Mouse (Mus musculus) natural killer cell, adult 2 months (primary cell): ENCODE measurements around the gene Ubtd2.

Experiments
- DNase-seq, 2 experiments: peaks; one replicate each; pipeline ENCODE4 v3.0.0; 2022; ENCODE audit warnings: low spot score in 2 of 2

The Ubtd2 gene

DNA sequence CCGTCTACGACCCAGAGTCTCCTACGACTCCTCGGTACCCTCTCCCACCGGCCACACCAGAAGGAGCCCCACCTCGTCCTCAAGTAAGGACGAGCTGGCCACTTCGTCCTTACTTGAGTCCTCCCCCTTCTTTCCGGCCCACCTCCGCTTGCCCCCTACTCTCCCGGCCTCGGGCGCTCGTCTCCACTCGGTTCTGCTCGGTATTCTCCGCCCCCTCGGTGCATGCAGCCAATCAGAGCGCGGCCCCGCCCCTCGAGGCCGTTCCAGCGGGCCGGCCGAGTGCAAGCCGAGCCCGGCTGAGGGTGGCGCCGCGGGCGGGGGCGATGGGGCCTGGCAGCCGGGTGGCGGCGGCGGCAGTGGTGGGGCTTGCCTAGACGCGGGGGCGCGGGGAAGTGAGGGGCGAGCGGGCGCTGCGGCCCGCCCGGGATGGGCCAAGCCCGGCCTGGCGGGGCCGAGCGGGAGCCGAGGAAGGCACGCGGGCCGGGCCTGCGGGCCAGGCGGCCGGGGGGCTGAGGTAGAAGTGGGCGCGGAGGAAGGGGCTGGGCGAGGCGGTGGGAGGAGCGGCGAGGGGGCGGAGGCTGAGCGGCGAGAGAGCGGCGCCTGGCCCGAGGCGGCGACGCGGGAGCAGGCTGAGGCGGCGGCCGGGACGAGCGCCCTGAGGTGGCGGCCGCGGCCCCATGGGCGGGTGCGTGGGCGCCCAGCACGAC is at the start of gene Ubtd2:
TSS of gene Ubtd2 (plus strand) at position 571 of the 707 bp plus-strand sequence.
- peak; percentile 87 to 91 for DNase-seq

DNA sequence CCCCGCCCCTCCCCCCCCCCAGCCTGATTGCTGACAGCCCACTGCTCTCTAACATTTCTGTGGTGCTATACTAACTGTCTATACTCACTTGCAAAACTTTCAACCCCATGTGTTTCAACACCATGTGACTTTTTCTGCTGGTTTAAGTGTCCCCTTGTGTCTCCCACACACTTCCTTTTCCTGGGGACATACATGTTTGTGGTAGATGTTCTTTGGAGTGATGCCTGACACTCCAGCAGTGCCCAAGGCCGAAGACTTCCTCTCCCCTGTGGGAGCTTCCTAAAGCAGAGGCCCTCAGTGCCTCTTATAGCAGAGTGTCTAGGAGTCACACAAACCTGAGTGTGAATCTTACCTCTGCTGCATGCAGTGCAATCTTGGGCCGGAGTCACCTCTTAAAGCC is 47.3 kb upstream of the Ubtd2 start:
- DNase-seq: no peak

DNA sequence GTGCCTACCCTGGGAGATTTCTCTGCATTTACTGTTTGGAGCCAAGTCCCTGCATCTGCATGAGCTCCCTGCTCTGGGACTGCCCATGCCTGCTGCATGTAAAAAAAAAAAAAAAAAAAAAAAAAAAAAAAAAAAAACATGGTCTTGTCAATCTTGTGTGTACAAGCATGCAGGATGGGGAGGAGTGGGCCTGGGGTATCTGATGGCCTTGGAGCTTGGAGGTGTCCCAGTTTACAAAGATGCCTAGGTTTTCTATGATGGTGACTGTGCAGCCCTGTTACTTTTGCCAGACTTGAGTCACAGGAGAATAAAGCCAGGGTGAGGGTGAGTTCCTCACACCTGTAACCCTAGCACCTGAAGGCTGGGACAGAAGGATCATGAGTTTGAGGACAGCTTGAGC is 46.1 kb upstream of the Ubtd2 start:
- DNase-seq: no peak

DNA sequence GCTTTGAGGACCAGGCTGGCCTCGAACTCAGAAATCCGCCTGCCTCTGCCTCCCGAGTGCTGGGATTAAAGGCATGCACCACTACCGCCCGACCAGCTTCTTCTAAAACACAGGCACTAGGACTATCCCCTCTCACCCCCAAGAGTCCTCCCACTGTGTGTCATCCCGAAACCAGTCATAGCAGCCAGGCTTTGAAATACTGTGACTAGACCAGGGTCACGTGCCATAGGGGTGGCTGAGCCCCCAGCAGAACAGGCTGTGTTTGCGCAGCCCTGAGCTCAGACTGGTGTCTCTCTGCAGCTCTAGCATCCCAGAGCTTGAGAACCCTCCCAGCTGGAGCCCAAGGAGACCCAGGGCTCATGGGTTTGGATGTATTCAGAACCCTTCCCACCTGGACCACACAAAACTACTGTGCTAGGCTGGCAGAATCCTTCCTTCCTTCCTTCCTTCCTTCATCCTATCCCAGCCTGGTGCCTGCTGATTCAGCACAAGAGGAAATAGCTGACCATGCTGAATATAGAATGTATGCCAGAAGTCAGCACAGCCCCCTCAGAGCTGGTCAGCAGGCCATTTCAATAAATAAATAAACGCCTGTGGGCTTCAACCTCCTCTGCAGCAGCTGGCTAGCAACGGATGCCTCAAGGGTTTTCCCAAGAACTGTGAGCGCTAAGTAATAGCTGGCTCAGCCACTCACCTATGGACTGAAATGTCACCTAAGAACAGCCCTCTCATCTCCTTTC is 45.2 kb upstream of the Ubtd2 start:
- no peak for DNase-seq

DNA sequence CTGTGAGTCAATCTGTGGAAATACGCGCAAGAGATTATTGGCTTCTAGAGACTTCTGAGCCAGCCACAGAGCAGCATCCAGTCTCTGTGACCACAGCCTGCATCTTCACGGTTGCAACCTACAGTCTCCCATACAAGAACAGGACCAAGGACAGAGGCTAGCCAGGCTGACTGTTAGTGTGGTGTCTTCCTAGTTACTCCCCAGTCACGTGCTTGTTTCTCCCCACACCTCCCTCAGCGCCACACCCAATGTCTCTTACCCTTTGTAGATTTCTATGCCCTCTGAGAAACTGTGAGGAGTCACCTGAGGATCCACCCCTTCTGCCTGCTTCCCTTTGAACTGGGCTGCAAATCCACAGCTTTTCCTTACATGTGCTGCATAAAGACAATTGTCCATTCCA is 35.2 kb upstream of the Ubtd2 start:
- no peak for DNase-seq

DNA sequence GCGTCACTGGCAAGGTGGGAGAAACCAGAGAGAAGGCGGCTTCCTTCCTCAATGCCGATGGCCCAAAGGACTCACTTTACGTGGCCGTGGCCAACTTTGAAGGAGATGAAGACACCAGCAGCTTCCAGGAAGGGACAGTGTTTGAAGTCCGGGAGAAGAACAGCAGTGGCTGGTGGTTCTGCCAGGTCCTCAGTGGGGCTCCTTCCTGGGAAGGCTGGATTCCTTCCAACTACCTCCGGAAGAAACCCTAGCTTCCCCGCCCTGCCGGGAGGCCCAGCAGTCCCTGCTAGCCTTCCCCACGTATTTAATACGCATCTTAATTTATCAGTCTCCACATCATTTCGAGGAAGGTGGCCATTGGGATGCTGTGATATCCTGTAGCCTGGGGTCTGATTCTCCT is 31.9 kb upstream of the Ubtd2 start:
- DNase-seq: no peak

DNA sequence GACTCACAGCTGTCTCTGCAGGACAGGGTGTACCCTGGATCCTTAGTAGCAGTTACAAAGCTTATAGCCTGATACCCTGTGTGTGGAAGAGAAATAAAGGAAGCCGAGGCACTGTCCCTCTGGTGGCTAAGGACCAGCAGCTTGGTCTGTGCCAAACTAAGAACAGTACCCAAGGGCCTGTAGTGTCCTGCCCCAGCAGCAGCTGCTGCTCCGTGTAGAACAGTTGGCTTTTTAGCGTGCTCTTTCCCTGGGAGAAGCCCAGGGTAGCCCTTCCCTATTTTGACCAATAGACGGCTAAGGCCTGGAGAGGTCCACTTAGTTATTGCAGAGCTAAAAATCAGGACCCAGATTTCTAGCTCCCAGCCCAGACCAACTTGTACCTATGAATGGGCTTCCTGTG is 30.6 kb upstream of the Ubtd2 start:
- no peak for DNase-seq

DNA sequence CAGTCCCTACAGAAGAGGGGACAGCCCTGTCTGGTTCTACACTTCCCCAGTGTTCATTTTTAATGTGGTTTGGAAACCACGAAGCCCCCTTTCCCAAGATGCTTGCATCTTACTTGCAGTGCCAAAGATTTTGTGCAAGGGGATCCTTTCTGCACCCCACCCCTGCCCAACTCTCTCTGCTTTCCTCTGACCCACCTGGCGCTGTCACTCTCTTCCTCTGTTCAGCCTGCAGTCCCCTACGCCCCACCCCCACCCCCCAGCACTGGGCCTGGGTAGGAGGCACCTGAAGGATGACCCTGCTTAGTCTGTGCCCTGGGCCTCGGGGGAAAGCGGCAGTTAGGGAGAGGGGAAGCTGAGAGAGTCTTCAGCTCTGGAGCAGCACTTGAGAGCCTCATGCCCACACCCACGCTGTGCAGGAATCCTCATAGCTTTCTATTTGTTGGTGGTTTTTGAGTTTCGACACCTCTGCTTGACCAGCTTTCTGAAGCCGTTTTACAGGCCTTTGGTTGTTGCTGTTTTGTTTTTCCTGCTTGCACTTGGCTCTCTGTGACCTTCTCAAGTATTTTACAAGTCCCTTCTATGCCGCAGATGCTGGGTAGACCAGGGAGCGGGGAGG is 30.0 kb upstream of the Ubtd2 start:
- DNase-seq: peak; percentile 11 to 49

DNA sequence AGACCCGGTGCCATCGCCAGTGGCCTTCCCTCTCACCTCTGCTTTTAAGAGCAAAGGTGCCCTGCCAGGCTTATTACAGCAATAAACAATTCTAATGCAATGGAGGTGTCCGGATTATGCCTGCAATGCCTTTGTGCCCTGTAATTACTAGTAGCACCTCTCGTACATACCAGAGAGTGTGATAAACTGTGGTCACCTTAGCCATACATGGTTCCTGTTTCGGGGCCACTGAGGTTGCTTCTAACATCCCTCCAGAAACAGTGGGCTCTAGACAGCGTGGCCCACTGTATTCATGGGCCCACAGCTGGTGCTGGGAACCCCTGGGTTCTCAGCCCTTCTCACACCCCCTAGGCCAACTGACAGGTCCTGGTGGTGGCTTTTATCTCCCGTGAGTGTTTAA is 27.6 kb upstream of the Ubtd2 start:
- DNase-seq: peak; percentile 33 to 53

DNA sequence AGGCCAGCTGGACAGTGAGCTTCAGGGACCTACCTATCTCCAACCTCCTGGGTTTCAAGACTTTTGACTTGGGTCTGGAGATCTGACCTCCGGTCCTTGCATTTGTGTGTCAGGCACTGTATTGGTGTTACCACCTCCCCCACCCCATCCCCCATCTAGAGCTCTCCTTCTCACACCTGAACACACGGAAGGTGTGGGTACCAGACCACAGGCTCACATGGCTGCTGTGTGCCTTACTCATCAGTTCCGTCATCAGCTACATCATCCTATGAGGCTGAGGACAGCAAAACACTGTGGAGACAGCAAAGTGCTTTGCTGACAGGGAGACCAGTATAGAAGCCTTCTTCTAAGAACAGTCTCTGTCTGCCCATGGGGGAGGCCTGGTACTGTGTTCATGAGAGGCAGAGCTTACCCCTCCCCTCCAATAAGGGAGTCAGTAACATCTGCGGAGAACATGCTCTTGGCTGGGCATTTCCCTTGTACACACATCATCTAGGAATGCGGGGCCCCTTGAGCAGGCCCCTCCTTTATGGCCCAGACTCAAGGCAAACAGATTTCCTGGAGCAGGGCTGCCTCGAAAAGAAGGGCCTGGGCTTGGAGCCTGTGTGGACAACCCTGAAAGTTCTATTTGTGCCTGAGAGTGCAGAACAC is 19.6 kb upstream of the Ubtd2 start:
- DNase-seq: peak; percentile 17 to 26

DNA sequence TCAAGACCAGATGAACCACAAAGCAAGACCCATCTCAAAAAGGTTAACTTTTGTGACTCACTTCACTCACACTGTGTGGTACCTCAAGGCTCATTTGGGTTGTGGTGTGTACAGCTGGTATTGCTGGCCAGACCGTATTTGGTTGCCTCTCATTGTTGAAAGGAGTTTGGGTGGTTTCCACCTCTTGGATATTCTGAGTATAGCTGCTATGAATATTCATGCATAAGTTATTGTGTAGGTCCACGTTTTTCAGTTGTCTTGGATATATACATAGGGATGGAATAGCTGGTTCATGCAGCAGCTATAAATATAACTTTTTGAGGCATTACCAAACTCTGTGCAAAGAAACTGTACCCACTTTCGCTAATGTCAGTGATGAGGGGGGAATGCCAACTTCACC is 12.6 kb upstream of the Ubtd2 start:
- DNase-seq: no peak

DNA sequence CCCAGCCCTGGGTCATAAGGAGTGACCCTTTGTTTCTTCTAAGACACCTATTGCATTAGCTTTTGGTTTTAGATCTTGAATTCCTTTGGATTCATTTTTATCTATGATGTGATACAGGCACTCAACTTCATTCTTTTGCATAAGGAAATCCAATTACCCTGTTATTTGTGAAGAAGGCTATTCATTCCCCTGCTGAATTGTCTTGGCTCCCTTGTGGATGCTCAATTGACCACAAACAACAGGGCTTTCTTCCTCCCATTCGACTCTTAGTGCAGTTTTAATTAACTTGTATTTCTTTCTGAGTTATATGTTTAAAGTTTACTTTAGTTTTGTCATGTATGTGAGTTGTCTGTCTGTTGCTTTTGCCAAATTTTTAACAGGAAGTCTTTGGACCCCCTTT is 10.9 kb upstream of the Ubtd2 start:
- DNase-seq: no peak

DNA sequence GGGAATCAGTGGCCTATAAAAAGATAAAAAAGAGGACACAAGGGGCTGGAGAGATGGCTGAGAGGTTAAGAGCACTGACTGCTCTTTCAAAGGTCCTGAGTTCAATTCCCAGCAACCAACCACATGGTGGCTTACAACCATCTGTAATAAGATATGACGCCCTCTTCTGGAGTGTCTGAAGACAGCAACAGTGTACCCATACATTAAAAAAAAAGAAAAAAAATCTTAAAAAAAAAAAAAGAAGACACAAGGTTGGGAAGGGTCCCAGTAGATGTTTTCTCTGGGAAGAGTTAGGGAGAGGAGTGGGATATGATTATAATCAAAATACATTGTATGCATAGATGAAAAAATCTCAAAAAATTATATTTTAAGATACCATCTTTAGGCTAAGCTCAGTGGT is 10.0 kb upstream of the Ubtd2 start:
- no peak for DNase-seq

DNA sequence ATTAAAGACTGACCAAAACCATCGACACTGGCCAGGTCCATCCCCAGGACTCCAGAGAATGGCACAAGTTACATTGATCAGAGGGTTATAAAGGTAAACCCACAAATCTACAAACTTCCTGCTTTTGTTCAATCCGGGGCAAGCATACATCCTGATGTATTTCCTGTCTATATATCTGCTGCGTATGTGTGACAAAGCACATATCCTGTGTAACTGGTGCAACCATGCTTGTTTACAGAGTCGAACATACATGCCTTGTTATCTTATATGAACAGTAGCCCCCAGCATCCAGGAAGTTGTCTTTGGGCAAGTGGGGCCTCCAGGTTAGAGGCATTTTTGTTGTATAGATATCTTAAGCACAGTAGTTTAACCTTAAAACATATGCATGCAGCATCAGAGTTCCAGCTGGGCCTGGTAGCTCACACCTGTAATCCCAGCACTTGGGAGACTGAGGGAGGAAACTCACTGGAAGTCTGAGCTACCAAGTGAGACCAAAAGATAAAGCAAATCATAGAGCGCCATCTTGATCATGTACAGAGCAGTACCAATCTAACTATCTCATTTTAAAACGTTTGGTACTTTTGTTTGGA is 9.4 kb upstream of the Ubtd2 start:
- DNase-seq: peak in 1 of 2 experiments; percentile 25

DNA sequence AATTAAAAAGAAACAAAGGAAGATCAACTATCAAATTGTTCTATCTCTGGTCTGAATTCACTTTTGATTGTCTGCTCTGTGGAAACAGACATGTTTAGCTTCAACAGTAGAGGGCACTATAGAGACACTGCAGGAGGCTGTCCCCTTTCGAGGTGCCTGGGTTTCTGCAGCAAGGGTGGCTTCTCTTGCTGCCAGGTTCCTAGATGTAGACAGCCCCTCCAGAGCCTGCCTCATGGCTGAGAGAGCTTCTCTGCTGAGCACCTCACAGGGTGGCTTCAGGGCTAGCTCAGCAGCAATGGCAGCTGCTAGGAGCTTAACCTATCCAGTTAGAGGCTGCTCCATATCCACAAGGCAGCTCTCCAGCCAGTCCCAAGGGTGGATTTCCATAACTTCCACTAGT is 5.0 kb upstream of the Ubtd2 start:
- peak; percentile 38 to 55 for DNase-seq

DNA sequence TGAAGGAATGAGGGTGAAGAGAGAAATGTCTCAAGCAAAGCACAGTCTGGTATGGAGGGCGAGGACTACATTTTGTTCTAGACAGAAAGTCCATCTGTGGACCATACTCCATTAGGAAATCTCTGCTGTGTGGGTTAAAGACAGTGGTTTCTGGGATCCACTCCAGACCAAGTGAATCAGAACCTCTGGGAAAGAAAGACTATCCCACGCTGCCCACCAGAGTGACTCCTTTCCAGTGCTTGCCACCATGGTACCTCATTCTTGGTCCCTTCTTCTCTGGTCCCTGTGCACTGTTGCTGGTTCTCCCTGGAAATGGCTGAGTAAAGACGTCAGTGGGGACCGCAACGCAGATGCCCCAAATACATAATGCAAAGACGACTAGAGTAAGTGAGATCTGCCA is 3.9 kb upstream of the Ubtd2 start:
- DNase-seq: no peak

DNA sequence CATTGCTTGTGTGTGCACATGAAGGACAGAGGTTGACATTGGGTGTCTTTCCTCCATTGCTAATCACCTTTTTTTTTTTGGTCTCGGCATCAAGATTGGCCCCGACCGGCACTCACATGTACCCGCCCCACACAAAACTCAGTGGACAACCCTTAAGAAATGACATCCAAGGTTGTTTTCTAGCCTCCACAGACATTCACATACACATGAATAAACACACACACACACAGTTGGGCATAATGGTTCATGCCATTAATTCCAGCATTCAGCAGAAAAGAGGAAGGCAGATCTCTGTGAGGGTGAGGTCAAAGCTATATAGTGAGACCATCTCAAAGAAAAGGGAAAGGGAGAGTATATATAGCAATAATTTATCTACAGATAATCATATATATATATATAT is 2.4 kb upstream of the Ubtd2 start:
- no peak for DNase-seq

DNA sequence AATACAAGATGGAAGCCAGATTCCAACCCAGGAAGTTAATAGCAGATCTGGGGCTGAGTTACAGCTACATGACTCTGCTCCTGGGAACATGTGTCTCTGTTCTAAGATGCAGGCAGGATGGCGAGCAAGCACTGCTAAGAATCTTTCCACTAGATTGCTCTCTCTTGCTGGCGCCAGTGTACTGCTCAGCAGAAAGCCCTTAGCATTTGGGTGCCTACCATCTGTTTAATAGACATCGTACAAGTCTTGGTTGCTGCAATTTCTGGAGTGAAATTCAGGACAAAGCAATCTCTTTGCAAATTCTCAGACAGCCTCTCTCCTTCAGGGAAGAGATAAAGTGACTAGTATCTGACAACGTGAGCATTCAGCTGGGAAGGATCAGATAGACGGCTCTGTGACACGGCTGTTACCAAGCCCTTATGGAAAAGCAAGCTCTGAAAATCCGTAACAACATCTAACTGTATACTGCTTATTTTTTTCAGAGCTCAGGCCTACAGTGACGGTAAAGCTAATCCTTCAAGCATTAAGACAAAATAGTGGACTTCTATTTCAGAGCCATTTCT is 1.7 kb upstream of the Ubtd2 start:
- DNase-seq: no peak

DNA sequence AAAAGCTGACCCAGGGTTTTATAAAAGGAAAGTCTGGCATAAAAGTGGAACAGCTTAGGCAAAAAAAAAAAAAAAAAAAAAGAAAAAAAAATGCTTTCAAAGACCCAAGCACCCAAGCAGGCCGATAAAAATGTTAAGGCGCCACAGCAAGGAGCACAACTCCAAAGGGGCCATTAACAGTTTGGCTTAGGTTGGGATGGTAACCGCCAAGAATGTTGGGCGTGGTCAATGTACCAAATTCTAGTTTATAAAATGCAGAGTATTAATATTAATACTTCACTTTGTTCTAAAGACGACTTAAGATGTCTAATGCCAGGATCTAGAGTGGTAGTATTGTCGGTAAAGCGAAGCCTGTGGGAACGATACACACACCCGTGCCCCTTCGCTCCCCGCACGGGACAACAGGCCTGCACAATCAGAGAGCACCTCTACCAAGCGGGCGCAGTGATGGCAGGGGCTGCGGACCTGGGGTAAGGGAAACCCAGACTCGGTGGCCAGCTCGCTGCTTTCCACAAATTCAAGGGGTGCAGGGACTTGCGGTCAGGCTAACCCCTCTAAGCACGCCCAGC is 855 bp upstream of the Ubtd2 start:
- DNase-seq: no peak

DNA sequence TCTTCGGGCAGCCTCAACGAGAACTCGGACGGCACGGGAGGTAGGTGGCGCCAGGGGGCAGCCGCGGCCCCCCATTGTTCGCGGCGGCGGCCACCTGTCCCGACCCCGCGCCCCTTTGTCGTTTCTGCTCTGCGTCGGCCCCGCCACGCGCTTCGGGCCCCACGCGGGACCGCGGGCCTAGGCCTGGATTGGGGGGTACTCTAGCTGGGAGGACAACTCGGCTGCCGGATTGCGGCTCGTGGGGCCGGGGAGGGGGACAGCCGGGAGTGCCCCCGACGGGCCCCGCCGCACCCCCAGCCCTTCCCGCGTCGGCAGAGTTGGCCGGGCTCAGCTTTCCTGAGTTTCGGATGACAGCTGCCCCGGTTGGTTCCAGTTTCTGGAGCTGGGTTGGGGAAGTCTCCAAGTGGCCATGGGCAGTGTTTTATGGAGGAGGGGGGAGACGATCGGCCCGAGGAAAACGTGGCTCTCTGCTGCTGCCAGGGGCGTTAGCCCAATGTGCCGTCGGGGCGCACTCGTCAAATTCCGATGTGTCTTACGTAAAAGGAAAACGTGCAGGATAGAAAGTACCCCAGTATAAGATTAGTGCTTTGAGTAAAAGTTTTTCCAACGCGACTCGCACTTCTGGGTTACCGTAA is 454 bp downstream of the Ubtd2 start:
- no peak for DNase-seq

DNA sequence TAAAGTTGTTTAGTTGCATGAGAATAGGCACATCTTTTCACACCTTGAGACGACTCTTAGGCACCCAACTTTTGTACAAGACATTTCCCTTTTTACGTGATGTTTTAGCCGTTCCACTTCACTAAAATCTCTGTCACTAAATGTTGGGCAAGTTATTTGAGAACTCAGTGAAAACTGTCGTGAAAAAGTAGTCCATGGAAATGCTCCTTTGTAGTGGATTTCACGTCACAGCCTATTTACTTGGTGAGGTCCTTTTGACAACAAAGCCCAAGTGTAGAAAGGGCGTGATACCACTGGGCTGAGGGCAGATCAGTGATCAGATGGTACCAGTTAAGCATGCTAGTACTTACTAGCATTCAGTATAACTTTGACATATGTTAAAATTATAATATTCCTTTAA is 1.2 kb downstream of the Ubtd2 start:
- no peak for DNase-seq
